Mouse (Mus musculus): ENCODE data around the gene Olfr620.

Olfr620 gene

GRCm38 (mm10) chr7:103612434-103612833 lies at the start of gene Olfr620:
TSS of gene Olfr620 (minus strand) at chr7:103612534.
- no peak for DNase-seq (ENCODE audit: low spot score in 2 of 2)

- no peak for DNase-seq (ENCODE audit: low spot score in 2 of 2)
Observed at GRCm38 (mm10) chr7:103644070-103644469, 31.7 kb upstream of the Olfr620 start.

GRCm38 (mm10) chr7:103642602-103643001 lies 30.3 kb upstream of the Olfr620 start, which contains the start of gene Olfr622:
TSS of gene Olfr622 (minus strand) at chr7:103642702.
- no peak for DNase-seq (ENCODE audit: low spot score in 2 of 2)

- no peak for DNase-seq (ENCODE audit: low spot score in 2 of 2)
Observed at GRCm38 (mm10) chr7:103636795-103637194, 24.5 kb upstream of the Olfr620 start.

GRCm38 (mm10) chr7:103607425-103607824 lies 4.9 kb downstream of the Olfr620 start:
- no peak for DNase-seq (ENCODE audit: low spot score in 2 of 2)

GRCm38 (mm10) chr7:103600275-103600674 lies 12.1 kb downstream of the Olfr620 start, which contains the start of gene Olfr619:
TSS of gene Olfr619 (plus strand) at chr7:103600575.
- DNase-seq (ENCODE audit: low spot score in 2 of 2), result no peak

- DNase-seq (ENCODE audit: low spot score in 2 of 2), result no peak
Observed at GRCm38 (mm10) chr7:103589803-103590202, 22.5 kb downstream of the Olfr620 start, which contains the start of gene Olfr618. TSS of gene Olfr618 (plus strand) at chr7:103590103.

GRCm38 (mm10) chr7:103572761-103573160 lies 39.6 kb downstream of the Olfr620 start, which contains the start of gene Olfr617:
TSS of gene Olfr617 (plus strand) at chr7:103573061.
- no peak for DNase-seq (ENCODE audit: low spot score in 2 of 2)

- no peak for DNase-seq (ENCODE audit: low spot score in 2 of 2)
Observed at GRCm38 (mm10) chr7:103569043-103569442, 43.3 kb downstream of the Olfr620 start, which contains the start of gene Olfr616. TSS of gene Olfr616 (minus strand) at chr7:103569143.

- no peak for DNase-seq (ENCODE audit: low spot score in 2 of 2)
Observed at GRCm38 (mm10) chr7:103555779-103556178, 56.6 kb downstream of the Olfr620 start, which contains the start of gene Olfr615. TSS of gene Olfr615 (plus strand) at chr7:103556079.
